Mouse (Mus musculus) ES-Bruce4 (cell line): Measurements from ENCODE around the gene Stab2. TPM values are rescaled to one million over a fixed set of nuclear protein-coding genes. Genes with fewer than 3 reads are reported as not detected.

Experiments used
- H3K27ac ChIP-seq: 2 replicates; pipeline ENCODE4 v1.5.1; 2012; ENCODE audit warnings: low read length, inconsistent platforms; ENCODE audit not compliant: insufficient read depth
- H3K27me3 ChIP-seq: 2 replicates; pipeline ENCODE4 v1.6.1; 2012; ENCODE audit warnings: mild to moderate bottlenecking, low read length, inconsistent platforms; ENCODE audit not compliant: control insufficient read depth, poor library complexity, insufficient read depth, severe bottlenecking
- H3K36me3 ChIP-seq: 2 replicates; pipeline ENCODE4 v1.6.1; 2012; ENCODE audit warnings: inconsistent platforms, mild to moderate bottlenecking, low read length, moderate library complexity; ENCODE audit not compliant: control insufficient read depth, poor library complexity, insufficient read depth, severe bottlenecking
- H3K4me1 ChIP-seq: one replicate; pipeline ENCODE4 v1.8.1; 2011; ENCODE audit warnings: low read length; ENCODE audit not compliant: control insufficient read depth, insufficient read depth
- H3K4me3 ChIP-seq: 2 replicates; pipeline ENCODE4 v1.5.1; 2011; ENCODE audit warnings: low read depth, mild to moderate bottlenecking, low read length
- H3K9ac ChIP-seq: 2 replicates; pipeline ENCODE4 v1.6.1; 2012; ENCODE audit warnings: low read depth, mild to moderate bottlenecking, inconsistent platforms; ENCODE audit not compliant: poor library complexity, severe bottlenecking
- H3K9me3 ChIP-seq: replicated peaks from 2 replicates; pipeline ENCODE4 v1.6.1; 2012; ENCODE audit warnings: mild to moderate bottlenecking, low read length, inconsistent platforms; ENCODE audit not compliant: control insufficient read depth, poor library complexity, insufficient read depth, severe bottlenecking
- CTCF ChIP-seq: IDR thresholded peaks from one replicate; pipeline ENCODE4 v1.8.1; 2011; ENCODE audit warnings: low read depth, low read length
- EP300 ChIP-seq: IDR thresholded peaks from 2 replicates; pipeline ENCODE4 v1.6.1; 2011; ENCODE audit warnings: low read depth, low read length; ENCODE audit not compliant: insufficient read depth
- POLR2A ChIP-seq: IDR thresholded peaks from one replicate; pipeline ENCODE4 v1.8.1; 2011; ENCODE audit warnings: low read length; ENCODE audit not compliant: insufficient read depth
- polyA plus RNA-seq: library from polyadenylated mRNA; stranded (reverse); fragments of >200 nt; gene quantifications from 2 replicates; pipeline ENCODE4 v1.2.4, GENCODE M21; 2011; ENCODE audit warnings: low read depth; ENCODE audit not compliant: missing spikeins, insufficient read depth, insufficient read length

Stab2 gene
- polyA plus RNA-seq, 1 experiment = not detected

DNA sequence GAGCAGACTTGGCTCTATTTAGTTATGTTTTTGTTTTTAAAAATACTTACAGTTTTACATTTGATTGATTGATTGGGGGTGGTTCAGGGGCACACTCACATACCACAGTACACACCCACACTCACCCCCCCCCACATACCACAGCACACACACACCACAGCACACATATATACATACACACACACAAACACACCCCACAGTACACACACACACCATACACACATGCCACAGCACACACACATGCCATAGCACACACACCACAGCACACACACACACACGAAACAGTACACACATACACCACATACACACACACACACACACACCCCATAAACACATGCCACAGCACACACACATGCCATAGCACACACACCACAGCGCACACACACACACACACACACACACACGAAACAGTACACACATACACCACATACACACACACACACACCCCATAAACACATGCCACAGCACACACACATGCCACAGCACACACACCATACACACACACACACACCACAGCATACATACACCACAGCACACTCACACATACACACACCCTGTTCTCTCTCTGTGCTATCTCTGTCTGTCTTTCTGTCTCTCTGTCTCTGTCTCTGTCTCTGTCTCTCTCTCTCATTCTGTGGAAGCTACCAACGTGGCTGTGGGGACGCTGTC, 211.6 kb downstream of the Stab2 start:
- Histone ChIP-seq H3K9ac (no peak overlapping the region), H3K4me1 (peaks cover 2% of the 10 kb centered on the region), H3K36me3 (no peaks in the 10 kb centered on the region), H3K27me3 (no peaks in the 10 kb centered on the region), H3K27ac (no peak overlapping the region), H3K4me3 (no peak overlapping the region), H3K9me3 (no peaks in the 10 kb centered on the region)
- TF ChIP-seq POLR2A (no peak), CTCF (no peak), EP300 (no peak)

DNA sequence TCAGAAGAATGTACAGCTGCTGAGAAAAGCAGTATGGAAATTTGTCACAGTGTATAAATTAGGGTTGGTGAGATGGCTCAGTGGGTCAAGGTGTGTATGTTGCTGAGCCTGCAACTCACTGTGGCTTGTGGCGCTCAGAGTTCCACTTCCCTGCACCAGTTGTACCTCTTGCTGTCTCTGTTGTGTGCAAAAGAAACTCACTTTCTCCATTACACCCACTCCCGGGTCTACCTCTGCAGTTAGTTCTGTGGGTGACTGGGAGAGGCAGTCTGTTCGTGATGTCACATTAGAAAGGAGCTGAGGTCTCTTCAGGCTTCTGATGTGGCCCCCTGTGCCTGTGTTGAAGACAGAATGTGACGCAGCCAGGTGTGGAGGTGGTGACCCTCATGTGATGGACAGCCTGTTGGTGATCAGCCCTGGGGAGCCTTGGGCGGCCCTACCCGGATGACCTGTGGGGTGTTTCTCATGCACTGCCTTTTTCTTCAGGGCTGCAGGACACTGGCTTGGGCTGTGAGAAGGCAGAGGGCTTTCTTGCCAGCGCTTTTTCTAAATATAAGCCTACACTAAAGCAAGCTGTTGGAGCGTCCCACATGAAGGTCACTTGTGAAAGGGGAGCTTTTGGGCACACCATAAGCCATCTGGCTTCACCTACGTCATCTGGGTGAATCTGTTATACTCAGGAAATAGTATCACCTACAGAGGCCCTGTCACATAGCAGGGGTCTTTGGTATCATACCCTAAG, 212.9 kb downstream of the Stab2 start:
- Histone ChIP-seq H3K9me3 (no peaks in the 10 kb centered on the region), H3K9ac (no peak overlapping the region), H3K36me3 (no peaks in the 10 kb centered on the region), H3K4me3 (no peak overlapping the region), H3K27me3 (no peaks in the 10 kb centered on the region), H3K27ac (no peak overlapping the region), H3K4me1 (peaks cover 2% of the 10 kb centered on the region)
- TF ChIP-seq CTCF (no peak), POLR2A (no peak), EP300 (no peak)

DNA sequence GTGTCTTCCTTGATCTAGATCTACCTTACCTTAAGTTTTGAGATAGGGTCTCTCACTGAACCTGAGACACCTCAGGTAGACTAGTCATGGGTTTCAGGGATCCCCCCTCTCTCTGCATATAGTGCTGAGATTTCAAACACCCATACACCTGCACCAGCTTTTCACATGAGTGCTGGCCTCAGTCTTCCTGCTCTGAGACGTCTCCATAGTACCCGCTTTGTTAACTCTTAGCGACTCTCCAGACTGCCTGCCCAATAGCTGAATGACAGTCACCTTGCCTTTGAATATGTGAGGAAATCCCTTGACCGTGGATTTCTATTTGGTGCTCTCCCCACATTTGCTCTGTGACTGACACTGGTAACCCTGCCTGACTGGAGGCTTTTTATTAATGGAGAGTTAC, 213.6 kb downstream of the Stab2 start:
- TF ChIP-seq EP300 = no peak
- TF ChIP-seq POLR2A = no peak
- TF ChIP-seq CTCF = no peak
- Histone ChIP-seq H3K4me3 (no peak overlapping the region), H3K27me3 (no peaks in the 10 kb centered on the region), H3K36me3 (no peaks in the 10 kb centered on the region), H3K4me1 (peaks cover 4% of the 10 kb centered on the region), H3K9ac (no peak overlapping the region), H3K9me3 (no peaks in the 10 kb centered on the region), H3K27ac (no peak overlapping the region)

DNA sequence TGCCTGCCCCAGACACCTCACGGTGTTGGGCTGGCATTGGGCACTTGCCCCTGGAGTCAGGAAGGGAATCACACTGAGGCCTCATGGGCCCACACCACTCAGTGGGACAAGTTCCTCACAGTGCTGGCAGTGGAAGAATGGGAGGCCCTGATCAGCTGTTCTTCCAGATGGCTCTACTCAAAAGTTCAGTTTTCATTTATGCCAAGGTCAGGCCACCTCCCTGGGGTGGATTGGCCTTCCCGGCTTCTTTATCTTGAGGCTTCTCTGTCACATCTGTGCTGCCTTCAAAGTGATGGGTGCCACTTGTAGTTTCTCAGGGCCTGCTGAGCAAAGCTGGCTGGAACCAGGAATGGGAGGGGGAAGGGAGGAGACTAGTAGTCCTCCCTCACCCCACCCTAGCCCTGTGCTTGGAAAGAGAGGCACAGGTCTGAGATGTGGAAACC, 214.3 kb downstream of the Stab2 start:
- no peak for TF ChIP-seq POLR2A
- TF ChIP-seq CTCF = no peak
- no peak for TF ChIP-seq EP300
- Histone ChIP-seq H3K27me3 (no peaks in the 10 kb centered on the region), H3K36me3 (no peaks in the 10 kb centered on the region), H3K4me1 (peaks cover 6% of the 10 kb centered on the region), H3K27ac (no peak overlapping the region), H3K9me3 (no peaks in the 10 kb centered on the region), H3K9ac (no peak overlapping the region), H3K4me3 (no peak overlapping the region)

DNA sequence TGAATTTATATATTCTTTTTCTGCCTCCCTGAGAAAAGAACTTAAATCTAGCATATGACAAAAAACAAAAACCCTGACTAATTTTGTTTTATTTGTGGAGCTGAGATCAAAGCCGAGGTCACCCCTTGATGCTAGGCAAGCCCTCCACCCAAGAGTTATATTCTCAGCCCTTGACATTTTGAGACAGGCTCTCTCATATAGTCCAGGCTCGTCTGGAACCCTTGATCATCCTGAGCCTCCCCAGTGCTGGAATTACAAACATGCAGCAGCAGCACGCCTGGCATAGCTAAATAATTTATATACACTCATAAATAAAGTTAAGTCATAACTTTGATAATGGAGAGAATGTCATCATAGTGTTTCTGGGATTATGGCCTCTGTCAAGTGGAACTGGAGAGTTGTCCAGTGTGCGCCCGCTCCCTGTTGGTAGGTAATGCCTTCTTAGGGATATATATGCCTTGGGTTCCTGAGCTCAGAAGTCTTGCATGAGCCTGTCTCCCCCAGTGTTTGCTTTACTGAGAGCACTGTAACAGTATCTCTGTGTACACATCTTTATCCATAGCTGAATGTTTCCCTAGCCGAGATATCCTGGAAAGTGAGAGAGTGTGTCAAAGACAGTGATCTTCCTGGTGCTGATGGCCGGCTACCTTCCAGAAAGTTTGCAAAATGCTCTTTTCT, 216.2 kb downstream of the Stab2 start:
- Histone ChIP-seq H3K4me3 (no peak overlapping the region), H3K9ac (no peak overlapping the region), H3K36me3 (no peaks in the 10 kb centered on the region), H3K27me3 (no peaks in the 10 kb centered on the region), H3K9me3 (no peaks in the 10 kb centered on the region), H3K4me1 (peaks cover 7% of the 10 kb centered on the region), H3K27ac (no peak overlapping the region)
- TF ChIP-seq EP300 (no peak), CTCF (no peak), POLR2A (no peak)

Other genes starting within 250 kb of the Stab2 start
- 4.4 TPM in 1 of 2 replicates, not detected in the other for gene Gm49358, start 244.1 kb downstream of the Stab2 start, polyA plus RNA-seq
- 8.2 and 8.8 TPM in 2 replicates for gene Nt5dc3, start 229.0 kb downstream of the Stab2 start, polyA plus RNA-seq
- gene 1700113H08Rik, start 50.0 kb upstream of the Stab2 start, polyA plus RNA-seq = not detected in 2 replicates